20 mouse cellular contexts compared by ENCODE assay signal in genomic region chr2:172904614-172905013, GRCm38 (mm10). TPM values are rescaled to one million over a fixed set of nuclear protein-coding genes. Genes with fewer than 3 reads are reported as not detected.
A peak's percentile ranks its signal among the peaks of the same experiment; 100 is the strongest.
DNase-seq lines count a peak whose midpoint lies in the region; ATAC-seq lines count a peak whose summit lies in the region.
"Had no signal": no experiment of that assay in that cellular context is flagged by ENCODE, and none has a peak within 500 bp of the region (broad histone marks: within the 10 kb centered on the region; RNA-seq: fewer than 3 reads in every experiment).

No protein-coding gene starts in this region.

- peaks cover 55% of the 10 kb centered on the region for H3K4me1 ChIP-seq in embryonic facial prominence, embryonic 13.5 days
- peaks cover 50% of the 10 kb centered on the region for H3K4me1 ChIP-seq in embryonic facial prominence, embryonic 10.5 days
- H3K4me1 ChIP-seq in intestine, embryonic 15.5 days (replicated peaks) = peaks cover 38% of the 10 kb centered on the region; the same call in 1 of the 2 replicates
- peaks cover 27% of the 10 kb centered on the region for H3K4me1 ChIP-seq in midbrain, embryonic 10.5 days
- no peaks in the 10 kb centered on the region for H3K4me1 ChIP-seq in hindbrain, embryonic 16.5 days (ENCODE audit: control insufficient read depth, insufficient read depth, low read depth, low read length)
- peaks cover 37% of the 10 kb centered on the region for H3K4me1 ChIP-seq in hindbrain, embryonic 10.5 days (replicated peaks)

- ATAC-seq in embryonic facial prominence, embryonic 13.5 days (ENCODE audit: insufficient number of reproducible peaks, insufficient read depth, low FRiP score, low TSS enrichment, low read depth) = no peak
- ATAC-seq in intestine, embryonic 15.5 days = no peak
- ATAC-seq in hindbrain, embryonic 16.5 days = no peak
- ATAC-seq: forebrain, embryonic 14.5 days; inflammation-experienced regulatory T-cells, adult 6 months had no signal

- 89% methylated on average over 6 of the region's 6 CpGs for WGBS in embryonic facial prominence, embryonic 13.5 days
- 89% methylated on average over 6 of the region's 6 CpGs for WGBS in embryonic facial prominence, embryonic 10.5 days
- 87% methylated on average over 6 of the region's 6 CpGs for WGBS in intestine, embryonic 15.5 days
- WGBS in midbrain, embryonic 10.5 days = 87% methylated on average over 6 of the region's 6 CpGs
- WGBS in hindbrain, embryonic 16.5 days = 83% methylated on average over 6 of the region's 6 CpGs
- 87% methylated on average over 6 of the region's 6 CpGs for WGBS in hindbrain, embryonic 10.5 days

- H3K36me3 ChIP-seq in embryonic facial prominence, embryonic 13.5 days = peaks cover 24% of the 10 kb centered on the region; the same call in 1 of the 2 replicates
- H3K36me3 ChIP-seq in embryonic facial prominence, embryonic 10.5 days (replicated peaks) = peaks cover 15% of the 10 kb centered on the region; the same call in 1 of the 2 replicates
- H3K36me3 ChIP-seq in intestine, embryonic 15.5 days = no peaks in the 10 kb centered on the region
- no peaks in the 10 kb centered on the region for H3K36me3 ChIP-seq in midbrain, embryonic 10.5 days
- no peaks in the 10 kb centered on the region for H3K36me3 ChIP-seq in hindbrain, embryonic 16.5 days (ENCODE audit: control insufficient read depth, insufficient read depth, low read length)
- H3K36me3 ChIP-seq in hindbrain, embryonic 10.5 days = no peaks in the 10 kb centered on the region
- H3K36me3 ChIP-seq: hindbrain, embryonic 15.5 days had no signal

- no peak for DNase-seq in embryonic facial prominence, embryonic 10.5 days (ENCODE audit: low spot score)
- peak; percentile 32 for DNase-seq in adrenal gland, postnatal 10 days
- DNase-seq in adrenal gland, postnatal 14 days = peak; percentile 60
- no peak for DNase-seq in midbrain, embryonic 10.5 days (ENCODE audit: low spot score)
- DNase-seq in hindbrain, embryonic 10.5 days (ENCODE audit: low spot score) = no peak
- DNase-seq: cerebellum, adult 8-10 months; cerebellum, postnatal 25 days; gastrocnemius, postnatal 36 days; heart, adult 11 months; kidney, adult 2 months had no signal

- no peaks in the 10 kb centered on the region for H3K9me3 ChIP-seq in embryonic facial prominence, embryonic 13.5 days
- no peaks in the 10 kb centered on the region for H3K9me3 ChIP-seq in embryonic facial prominence, embryonic 10.5 days
- no peaks in the 10 kb centered on the region for H3K9me3 ChIP-seq in intestine, embryonic 15.5 days
- no peaks in the 10 kb centered on the region for H3K9me3 ChIP-seq in midbrain, embryonic 10.5 days (replicated peaks)
- no peaks in the 10 kb centered on the region for H3K9me3 ChIP-seq in hindbrain, embryonic 16.5 days (ENCODE audit: control insufficient read depth, low read length)
- no peaks in the 10 kb centered on the region for H3K9me3 ChIP-seq in hindbrain, embryonic 10.5 days
- H3K9me3 ChIP-seq: embryonic facial prominence, embryonic 15.5 days; forebrain, embryonic 10.5 days; hindbrain, embryonic 15.5 days; kidney, embryonic 15.5 days had no signal

- no peak overlapping the region for H3K4me3 ChIP-seq in embryonic facial prominence, embryonic 13.5 days
- no peak overlapping the region for H3K4me3 ChIP-seq in embryonic facial prominence, embryonic 10.5 days
- H3K4me3 ChIP-seq in intestine, embryonic 15.5 days (replicated peaks) = no peak overlapping the region
- H3K4me3 ChIP-seq in midbrain, embryonic 10.5 days = no peak overlapping the region
- no peak overlapping the region for H3K4me3 ChIP-seq in hindbrain, embryonic 16.5 days (ENCODE audit: low read length)
- H3K4me3 ChIP-seq in hindbrain, embryonic 10.5 days = no peak overlapping the region
- H3K4me3 ChIP-seq: embryonic facial prominence, embryonic 15.5 days; erythroblast, embryonic 14.5 days; forebrain, embryonic 10.5 days; hindbrain, embryonic 15.5 days; kidney, embryonic 15.5 days had no signal

- no peaks in the 10 kb centered on the region for H3K27me3 ChIP-seq in embryonic facial prominence, embryonic 13.5 days
- H3K27me3 ChIP-seq in embryonic facial prominence, embryonic 10.5 days (replicated peaks; ENCODE audit: low read depth, poor library complexity, severe bottlenecking) = 0 out of 2 replicates have a peak, but pooled peaks cover 10% of the 10 kb centered on the region
- H3K27me3 ChIP-seq in intestine, embryonic 15.5 days (replicated peaks) = no peaks in the 10 kb centered on the region
- H3K27me3 ChIP-seq in midbrain, embryonic 10.5 days (ENCODE audit: low read depth, poor library complexity, severe bottlenecking) = no peaks in the 10 kb centered on the region
- H3K27me3 ChIP-seq in hindbrain, embryonic 16.5 days (replicated peaks; ENCODE audit: control insufficient read depth, insufficient read depth, low read length) = no peaks in the 10 kb centered on the region
- no peaks in the 10 kb centered on the region for H3K27me3 ChIP-seq in hindbrain, embryonic 10.5 days (ENCODE audit: insufficient read depth, poor library complexity, severe bottlenecking)
- H3K27me3 ChIP-seq: embryonic facial prominence, embryonic 15.5 days; hindbrain, embryonic 15.5 days; kidney, embryonic 15.5 days had no signal

- H3K4me2 ChIP-seq in embryonic facial prominence, embryonic 13.5 days = no peak overlapping the region
- 0 out of 2 replicates have a peak overlapping the region, but pooled peaks have one; percentile 1 for H3K4me2 ChIP-seq in intestine, embryonic 15.5 days (replicated peaks)
- no peak overlapping the region for H3K4me2 ChIP-seq in hindbrain, embryonic 16.5 days (ENCODE audit: low read length)
- H3K4me2 ChIP-seq: embryonic facial prominence, embryonic 15.5 days; hindbrain, embryonic 15.5 days; kidney, embryonic 15.5 days had no signal

- H3K27ac ChIP-seq in embryonic facial prominence, embryonic 13.5 days = no peak overlapping the region
- no peak overlapping the region for H3K27ac ChIP-seq in embryonic facial prominence, embryonic 10.5 days (replicated peaks)
- H3K27ac ChIP-seq in intestine, embryonic 15.5 days = no peak overlapping the region; the same call in 1 of the 2 replicates
- H3K27ac ChIP-seq in midbrain, embryonic 10.5 days (replicated peaks) = no peak overlapping the region
- no peak overlapping the region for H3K27ac ChIP-seq in hindbrain, embryonic 16.5 days (ENCODE audit: low read depth, low read length)
- H3K27ac ChIP-seq in hindbrain, embryonic 10.5 days = no peak overlapping the region
- H3K27ac ChIP-seq: embryonic facial prominence, embryonic 15.5 days; forebrain, embryonic 10.5 days; hindbrain, embryonic 15.5 days had no signal

- H3K9ac ChIP-seq in embryonic facial prominence, embryonic 13.5 days = peak overlapping the region; percentile 44; the same call in 1 of the 2 replicates
- H3K9ac ChIP-seq in intestine, embryonic 15.5 days = no peak overlapping the region
- no peak overlapping the region for H3K9ac ChIP-seq in hindbrain, embryonic 16.5 days (ENCODE audit: low read depth, low read length)
- H3K9ac ChIP-seq: embryonic facial prominence, embryonic 15.5 days; hindbrain, embryonic 15.5 days; kidney, embryonic 15.5 days had no signal

RNA-seq across cellular contexts. Expression of gene Bmp7, which starts 35.5 kb away (rescaled TPM):
- 41.6 and 43.6 TPM in 2 replicates for polyA plus RNA-seq in embryonic facial prominence, embryonic 13.5 days (2015; fragmentation: Nextera tagmentation; extraction: Ambion mirVana)
- 19.8 and 20.9 TPM in 2 replicates for polyA plus RNA-seq in embryonic facial prominence, embryonic 10.5 days (2016; fragmentation: Nextera tagmentation; extraction: Ambion mirVana)
- 10 to 100 TPM in 1 of 2 experiments, 1 to 10 TPM in 1; 7.9 to 10.1 TPM for total RNA-seq in adrenal gland, postnatal 10 days (2021)
- 15.2 and 15.9 TPM in 2 replicates for total RNA-seq in adrenal gland, postnatal 14 days (2021)
- 17.4 and 22.4 TPM in 2 replicates for polyA plus RNA-seq in intestine, embryonic 15.5 days (2015; fragmentation: Nextera tagmentation; extraction: Ambion mirVana)
- polyA plus RNA-seq in midbrain, embryonic 10.5 days (2016; fragmentation: Nextera tagmentation; extraction: Ambion mirVana) = 14.7 and 14.8 TPM in 2 replicates
- 13.7 and 20.0 TPM in 2 replicates for polyA plus RNA-seq in hindbrain, embryonic 16.5 days (2015; fragmentation: Nextera tagmentation; extraction: Ambion mirVana)
- 12.9 and 14.8 TPM in 2 replicates for polyA plus RNA-seq in hindbrain, embryonic 10.5 days (2016; fragmentation: Nextera tagmentation; extraction: Ambion mirVana)
- polyA plus RNA-seq: erythroblast, embryonic 14.5 days had no signal

Comparison
In these comparisons a context has a peak if more than half of its experiments do, and no peak if none do; other contexts are left out.
1. DNase-seq: peak in adrenal gland, postnatal 10 days (single experiment) and adrenal gland, postnatal 14 days (single experiment); none in embryonic facial prominence, embryonic 10.5 days (single experiment), midbrain, embryonic 10.5 days (single experiment) and hindbrain, embryonic 10.5 days (single experiment).